Mouse (Mus musculus) heart, embryonic 16.5 days (tissue): ENCODE measurements at regions not wholly inside any gene's neighbourhood (a gene's known extent, or its start where the extent isn't known, plus 50 kb on each side); places are given as distances from the start of the nearest gene placed in this dataset.

Experiments used
- ATAC-seq: fragments of 200-750 bp; cut with Nextera tagmentation; replicated peaks from 2 replicates; pipeline ENCODE4 v1.8.0; 2017; ENCODE audit warnings: moderate number of reproducible peaks; ENCODE audit not compliant: insufficient read depth, low FRiP score; ENCODE audit errors: extremely low read depth
- H3K27ac ChIP-seq: fragments of 300-500 bp; sonication (generic); 2 replicates; pipeline ENCODE4 v1.5.1; 2014; ENCODE audit warnings: mild to moderate bottlenecking, low read length, control low read depth, moderate library complexity
- H3K27me3 ChIP-seq: fragments of 300-500 bp; sonication (generic); 2 replicates; pipeline ENCODE4 v1.6.1; 2014; ENCODE audit warnings: low read length, mixed read lengths; ENCODE audit not compliant: control insufficient read depth, insufficient read depth
- H3K36me3 ChIP-seq: fragments of 300-500 bp; sonication (generic); 2 replicates; pipeline ENCODE4 v1.6.1; 2014; ENCODE audit not compliant: control insufficient read depth, insufficient read depth
- H3K4me1 ChIP-seq: fragments of 300-500 bp; sonication (generic); 2 replicates; pipeline ENCODE4 v1.6.1; 2014; ENCODE audit warnings: low read length, mixed read lengths; ENCODE audit not compliant: control insufficient read depth, insufficient read depth
- H3K4me2 ChIP-seq: fragments of 300-500 bp; sonication (generic); 2 replicates; pipeline ENCODE4 v1.6.1; 2014; ENCODE audit warnings: low read depth, mild to moderate bottlenecking, control low read depth, low read length
- H3K4me3 ChIP-seq: fragments of 300-500 bp; sonication (generic); 2 replicates; pipeline ENCODE4 v1.5.1; 2014; ENCODE audit warnings: mild to moderate bottlenecking, control low read depth, low read length
- H3K9ac ChIP-seq: fragments of 300-500 bp; sonication (generic); 2 replicates; pipeline ENCODE4 v1.6.1; 2014; ENCODE audit warnings: low read length, control low read depth
- H3K9me3 ChIP-seq: fragments of 300-500 bp; sonication (generic); replicated peaks from 2 replicates; pipeline ENCODE4 v1.6.1; 2016; ENCODE audit warnings: low read length; ENCODE audit not compliant: control insufficient read depth
- WGBS: fragments of 180-500 bp; shearing (Covaris S2); extraction: QIAGEN DNeasy Blood & Tissue Kit; methylation state at CpG from one replicate; pipeline ENCODE4 v1.1.7; 2014; 5-methylcytosine and 5-hydroxymethylcytosine counted together

DNA sequence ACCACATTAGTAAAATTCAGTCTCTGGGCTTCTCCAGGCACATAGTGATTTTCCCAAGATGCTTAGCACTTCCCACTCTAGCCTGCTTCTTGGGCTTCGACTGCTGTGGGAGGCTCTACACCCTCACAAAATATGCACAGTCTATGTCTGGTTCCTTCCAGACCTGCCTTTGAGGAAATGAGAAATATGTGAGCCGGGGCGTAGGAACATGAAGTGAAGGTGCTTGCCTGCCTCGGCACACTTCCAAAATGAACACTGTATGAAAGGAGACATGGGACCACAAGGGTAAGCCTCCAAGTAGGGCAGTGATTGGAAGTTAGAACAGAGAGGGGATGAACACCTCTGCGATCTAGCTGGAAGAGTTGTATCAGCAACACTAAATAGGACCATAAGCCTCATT is 54.5 kb downstream of the Gm10260 start:
- H3K4me1 ChIP-seq, result peaks cover 5% of the 10 kb centered on the region
- H3K9me3 ChIP-seq, result no peaks in the 10 kb centered on the region
- no peaks in the 10 kb centered on the region for H3K27me3 ChIP-seq
- H3K4me2 ChIP-seq, result no peak overlapping the region
- no peak overlapping the region for H3K9ac ChIP-seq
- no peaks in the 10 kb centered on the region for H3K36me3 ChIP-seq
- ATAC-seq, result no peak
- no peak overlapping the region for H3K4me3 ChIP-seq
- H3K27ac ChIP-seq, result no peak overlapping the region
- WGBS, result 90% methylated on average over 5 of the region's 5 CpGs

DNA sequence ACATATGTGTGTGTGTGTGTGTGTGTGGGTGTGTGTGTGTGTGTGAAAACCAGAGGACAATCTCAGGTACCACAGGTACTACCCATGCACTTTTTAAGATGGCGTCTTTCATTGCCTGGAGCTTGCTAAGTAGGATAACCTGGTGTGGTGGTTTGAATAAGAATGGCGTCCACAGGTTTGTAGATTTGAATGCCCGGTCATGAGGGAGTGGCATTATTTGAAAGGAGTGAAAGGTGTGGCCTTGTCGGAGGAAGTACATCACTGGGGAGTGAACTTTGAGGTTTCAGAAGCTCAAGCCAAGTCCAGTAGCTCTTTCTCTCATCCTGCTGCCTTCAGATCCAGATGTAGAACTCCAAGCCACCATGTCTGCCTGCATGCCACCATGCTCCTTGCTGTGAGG is 55.9 kb downstream of the Gm10260 start:
- H3K4me2 ChIP-seq, result no peak overlapping the region
- H3K27me3 ChIP-seq, result no peaks in the 10 kb centered on the region
- no peak overlapping the region for H3K27ac ChIP-seq
- no peaks in the 10 kb centered on the region for H3K36me3 ChIP-seq
- no peaks in the 10 kb centered on the region for H3K9me3 ChIP-seq
- 90% methylated on average over 4 of the region's 4 CpGs for WGBS
- H3K9ac ChIP-seq, result no peak overlapping the region
- ATAC-seq, result no peak
- H3K4me1 ChIP-seq, result peaks cover 4% of the 10 kb centered on the region
- no peak overlapping the region for H3K4me3 ChIP-seq

GRCm38 (mm10) chr13:97698967-97699366 is 61.5 kb downstream of the Gm10260 start:
- Histone ChIP-seq H3K9ac (no peak overlapping the region), H3K9me3 (no peaks in the 10 kb centered on the region), H3K4me1 (no peaks in the 10 kb centered on the region), H3K27ac (no peak overlapping the region), H3K4me3 (no peak overlapping the region), H3K4me2 (no peak overlapping the region), H3K27me3 (no peaks in the 10 kb centered on the region), H3K36me3 (no peaks in the 10 kb centered on the region)
- 83% methylated on average over 2 of the region's 2 CpGs for WGBS
- no peak for ATAC-seq

DNA sequence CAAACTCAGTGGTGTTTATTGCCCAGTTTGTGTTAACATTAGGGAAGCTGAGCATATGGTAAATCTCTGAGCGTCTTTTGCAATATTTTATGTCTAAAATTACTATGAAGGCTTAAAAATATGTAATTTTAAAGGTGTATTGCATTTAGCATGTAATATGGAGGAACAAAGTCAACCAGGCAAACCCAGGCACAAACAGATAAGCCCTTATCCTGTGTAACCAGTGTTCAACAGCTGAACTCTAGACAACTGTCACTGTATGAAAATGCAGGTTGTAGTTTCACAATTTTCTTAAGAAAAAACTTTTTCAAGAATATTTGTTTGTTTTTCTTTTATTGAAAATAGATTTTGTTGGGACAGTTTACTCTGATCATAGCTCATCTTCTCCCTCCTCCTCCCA is 62.1 kb downstream of the Gm10260 start:
- WGBS, result 87% methylated on average over 1 of the region's 1 CpGs
- no peak overlapping the region for H3K27ac ChIP-seq

DNA sequence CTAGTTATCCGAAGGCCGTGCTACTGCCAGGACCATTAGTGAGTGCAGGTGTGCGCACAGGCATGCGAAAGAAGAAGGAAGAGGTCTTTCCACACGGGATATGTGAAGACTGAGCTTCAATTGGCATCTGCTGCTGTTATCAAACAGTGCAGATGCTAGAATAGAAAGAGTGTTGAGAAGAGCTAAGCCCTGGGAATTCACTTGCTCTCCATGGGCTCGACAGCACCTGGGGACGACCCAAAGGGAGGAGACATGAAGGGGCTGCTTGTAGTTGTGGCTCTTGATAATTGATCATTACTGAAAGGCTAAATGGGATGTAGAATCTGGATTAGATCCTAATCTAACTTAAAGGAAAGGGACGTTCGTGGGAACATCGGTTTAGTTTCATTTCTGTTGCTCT is 63.2 kb downstream of the Gm10260 start:
- 79% methylated on average over 10 of the region's 10 CpGs for WGBS
- H3K4me3 ChIP-seq, result no peak overlapping the region
- ATAC-seq, result no peak

More for the DNA sequence above, 62.1 kb downstream of the Gm10260 start:
- H3K9ac ChIP-seq, result no peak overlapping the region
- H3K4me2 ChIP-seq, result no peak overlapping the region
- no peak for ATAC-seq
- no peaks in the 10 kb centered on the region for H3K9me3 ChIP-seq
- H3K36me3 ChIP-seq, result no peaks in the 10 kb centered on the region
- no peaks in the 10 kb centered on the region for H3K4me1 ChIP-seq
- no peak overlapping the region for H3K4me3 ChIP-seq
- H3K27me3 ChIP-seq, result no peaks in the 10 kb centered on the region

GRCm38 (mm10) chr13:97695022-97695421 is 65.4 kb downstream of the Gm10260 start:
- Histone ChIP-seq H3K4me1 (no peaks in the 10 kb centered on the region), H3K9ac (no peak overlapping the region), H3K4me3 (no peak overlapping the region), H3K27ac (no peak overlapping the region), H3K4me2 (no peak overlapping the region), H3K27me3 (no peaks in the 10 kb centered on the region), H3K36me3 (no peaks in the 10 kb centered on the region), H3K9me3 (no peaks in the 10 kb centered on the region)
- 74% methylated on average over 2 of the region's 2 CpGs for WGBS
- no peak for ATAC-seq

More for the DNA sequence above, 63.2 kb downstream of the Gm10260 start:
- no peak overlapping the region for H3K4me2 ChIP-seq
- H3K9me3 ChIP-seq, result no peaks in the 10 kb centered on the region
- no peaks in the 10 kb centered on the region for H3K4me1 ChIP-seq
- no peaks in the 10 kb centered on the region for H3K27me3 ChIP-seq
- no peak overlapping the region for H3K9ac ChIP-seq
- no peak overlapping the region for H3K27ac ChIP-seq
- H3K36me3 ChIP-seq, result no peaks in the 10 kb centered on the region

DNA sequence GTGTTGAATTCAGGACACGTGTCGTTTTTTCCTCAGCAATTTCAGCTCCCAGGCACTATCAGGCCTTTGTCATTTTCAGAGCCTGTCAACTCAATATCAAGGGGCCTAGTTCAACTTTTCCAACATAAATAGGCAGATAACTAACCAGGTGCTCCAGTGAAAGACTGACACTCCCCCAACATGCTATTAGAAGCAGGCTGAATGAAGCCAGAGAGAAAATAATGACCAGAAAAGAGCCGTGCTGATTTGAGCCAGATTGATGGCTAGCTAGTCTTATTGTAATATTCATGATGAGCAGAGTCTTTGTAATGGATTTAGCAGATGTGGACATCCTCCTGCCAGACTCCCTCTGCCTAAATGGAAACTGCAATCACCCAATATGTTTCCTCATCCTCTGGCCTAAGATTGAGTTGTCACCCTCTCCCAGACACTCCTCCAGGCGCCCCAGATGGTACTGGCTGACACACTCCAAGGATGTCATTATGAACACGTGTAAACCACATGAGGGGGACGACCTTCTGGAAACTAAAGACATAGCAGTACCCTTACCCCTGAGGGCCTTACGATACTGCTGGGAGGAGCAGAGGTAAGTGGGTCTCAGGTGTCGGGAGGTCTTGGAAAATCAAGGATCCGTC is 66.0 kb downstream of the Gm10260 start:
- Histone ChIP-seq H3K27ac (no peak overlapping the region), H3K36me3 (no peaks in the 10 kb centered on the region), H3K27me3 (no peaks in the 10 kb centered on the region), H3K9me3 (no peaks in the 10 kb centered on the region), H3K4me3 (no peak overlapping the region), H3K9ac (no peak overlapping the region), H3K4me2 (no peak overlapping the region), H3K4me1 (no peaks in the 10 kb centered on the region)
- no peak for ATAC-seq
- 67% methylated on average over 9 of the region's 9 CpGs for WGBS

DNA sequence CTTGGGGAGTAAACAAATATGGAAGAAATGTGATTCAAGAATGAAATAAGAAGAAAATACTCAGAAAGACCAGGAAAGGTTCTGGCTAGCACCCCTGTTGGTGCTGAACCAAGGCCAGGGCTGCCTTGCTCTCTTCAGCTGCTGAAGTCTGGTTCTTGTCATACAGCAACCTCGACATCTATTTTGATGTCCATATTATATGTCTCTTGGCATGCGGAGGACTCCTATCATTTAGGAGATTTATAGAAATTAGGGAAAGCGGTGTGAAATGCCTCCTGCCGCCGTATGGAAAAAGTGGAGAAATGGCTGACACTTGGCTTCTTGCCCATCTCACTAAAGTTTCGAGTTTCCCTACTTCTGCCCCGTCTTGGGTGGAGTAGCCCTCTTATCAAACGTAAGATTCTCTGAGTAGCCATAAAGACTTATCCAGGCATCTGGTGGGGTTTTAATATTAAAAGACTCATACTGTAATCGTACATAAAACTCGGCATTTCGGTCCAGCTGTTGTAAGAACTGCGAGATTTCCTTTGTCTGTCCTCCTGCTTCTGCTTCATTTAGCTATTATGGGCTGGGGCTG is 72.0 kb downstream of the Gm10260 start:
- Histone ChIP-seq H3K4me1 (no peaks in the 10 kb centered on the region), H3K36me3 (no peaks in the 10 kb centered on the region), H3K4me2 (no peak overlapping the region), H3K27me3 (no peaks in the 10 kb centered on the region), H3K4me3 (no peak overlapping the region), H3K9ac (no peak overlapping the region), H3K27ac (no peak overlapping the region), H3K9me3 (no peaks in the 10 kb centered on the region)
- WGBS, result 74% methylated on average over 12 of the region's 12 CpGs
- no peak for ATAC-seq

- H3K27me3 ChIP-seq, result no peaks in the 10 kb centered on the region
- H3K4me2 ChIP-seq, result no peak overlapping the region
- H3K4me3 ChIP-seq, result no peak overlapping the region
- no peak overlapping the region for H3K27ac ChIP-seq
- no peaks in the 10 kb centered on the region for H3K9me3 ChIP-seq
- WGBS, result 81% methylated on average over 6 of the region's 6 CpGs
- no peak for ATAC-seq
- H3K4me1 ChIP-seq, result no peaks in the 10 kb centered on the region; the same call in 1 of the 2 replicates
- no peak overlapping the region for H3K9ac ChIP-seq
- no peaks in the 10 kb centered on the region for H3K36me3 ChIP-seq
These were observed 76.6 kb downstream of the Gm10260 start for GRCm38 (mm10) chr13:97683836-97684235.
